Mouse (Mus musculus) left cerebral cortex, postnatal 25 days (tissue): ENCODE measurements around the gene Dmrtb1. TPM values are rescaled to one million over a fixed set of nuclear protein-coding genes. Genes with fewer than 3 reads are reported as not detected.

Experiments used
- DNase-seq, 2 experiments: peaks; one replicate each; pipeline ENCODE4 v3.0.0; 2022; ENCODE audit warnings: low spot score in 2 of 2, mixed read lengths in 1 of 2
- intact Hi-C: fragments of 180-260 bp; cut with DNase I; formaldehyde crosslinking; loops from one replicate; pipeline ENCODE4 v1.15.1; 2025
- microRNA-seq, 2 experiments: library from miRNA; unstranded; fragments of <30 nt; microRNA quantifications; one replicate each; pipeline ENCODE4 v1.2.0; 2022
- total RNA-seq, 2 experiments: library from RNA; stranded (reverse); gene quantifications; 2 replicates each; pipeline ENCODE4 v1.2.3; 2021

Gene Dmrtb1
- total RNA-seq, 2 experiments from 2014 or later: 0.76 to 1.1 TPM

DNA sequence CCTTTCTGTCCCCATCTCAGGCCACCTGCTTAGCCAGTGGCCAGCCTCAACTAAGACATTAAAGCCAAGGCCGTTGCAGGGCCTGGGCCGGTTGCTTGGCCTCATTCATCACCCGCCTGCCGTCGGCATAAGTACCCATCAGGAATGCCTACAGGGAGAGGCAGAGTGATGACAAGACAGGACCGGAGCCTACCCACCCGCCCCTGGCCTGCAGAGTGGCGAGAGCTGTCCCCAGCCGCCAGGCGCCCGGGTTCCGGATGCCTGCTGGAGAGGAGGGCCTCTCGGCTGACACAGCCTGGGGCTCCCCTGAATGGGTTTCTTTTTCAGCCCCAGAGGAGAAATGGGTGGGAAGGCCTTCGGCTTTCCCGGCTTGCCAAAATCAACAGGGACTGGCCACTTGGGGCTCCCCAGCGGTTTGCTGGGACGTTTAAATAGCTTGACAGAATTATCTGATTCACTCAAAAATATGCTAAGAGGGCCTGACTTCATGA lies 55.1 kb downstream of the Dmrtb1 start:
- no peak for DNase-seq
- intact Hi-C loops: no loop called here

GRCm38 (mm10) chr4:107628226-107628625 lies 55.8 kb downstream of the Dmrtb1 start:
- intact Hi-C loops: no loop called here
- DNase-seq: no peak

Small RNAs within 50 kb of the gene (microRNA-seq; reads per million reads assigned to microRNA genes)
- gene Gm25123: 0 reads per million in 2 experiments

Other genes starting within 250 kb of the Dmrtb1 start
- gene Glis1, start 249.6 kb downstream of the Dmrtb1 start, total RNA-seq: 1 to 10 TPM in 1 of 2 experiments, under 1 TPM in 1; 0.82 to 1.1 TPM
- gene Lrp8, start 118.0 kb upstream of the Dmrtb1 start, total RNA-seq: 100 to 1,000 TPM in 1 of 2 experiments, 10 to 100 TPM in 1; 83.4 to 107 TPM
- 10 to 100 TPM; 36.1 to 38.8 TPM for gene Magoh, start 195.5 kb upstream of the Dmrtb1 start, total RNA-seq
- 10 to 100 TPM; 61.0 to 70.7 TPM for gene 0610037L13Rik, start 205.6 kb upstream of the Dmrtb1 start, total RNA-seq
- 1 to 10 TPM; 5.4 to 5.5 TPM for gene Cpt2, start 239.4 kb upstream of the Dmrtb1 start, total RNA-seq